Mouse (Mus musculus) layer of hippocampus, postnatal 25 days (tissue): ENCODE results near the gene Mpdu1. TPM values are rescaled to one million over a fixed set of nuclear protein-coding genes. Genes with fewer than 3 reads are reported as not detected.

Experiments
- DNase-seq, 2 experiments: peaks; one replicate each; pipeline ENCODE4 v3.0.0; 2022; ENCODE audit warnings: mixed read lengths in 2 of 2, low spot score in 1 of 2; ENCODE audit errors: extremely low spot score in 1 of 2
- total RNA-seq, 2 experiments: library from RNA; stranded (reverse); gene quantifications; 2 replicates each; pipeline ENCODE4 v1.2.3; 2021

The Mpdu1 gene
- total RNA-seq, 2 experiments from 2014 or later = 61.1 to 63.9 TPM

DNA sequence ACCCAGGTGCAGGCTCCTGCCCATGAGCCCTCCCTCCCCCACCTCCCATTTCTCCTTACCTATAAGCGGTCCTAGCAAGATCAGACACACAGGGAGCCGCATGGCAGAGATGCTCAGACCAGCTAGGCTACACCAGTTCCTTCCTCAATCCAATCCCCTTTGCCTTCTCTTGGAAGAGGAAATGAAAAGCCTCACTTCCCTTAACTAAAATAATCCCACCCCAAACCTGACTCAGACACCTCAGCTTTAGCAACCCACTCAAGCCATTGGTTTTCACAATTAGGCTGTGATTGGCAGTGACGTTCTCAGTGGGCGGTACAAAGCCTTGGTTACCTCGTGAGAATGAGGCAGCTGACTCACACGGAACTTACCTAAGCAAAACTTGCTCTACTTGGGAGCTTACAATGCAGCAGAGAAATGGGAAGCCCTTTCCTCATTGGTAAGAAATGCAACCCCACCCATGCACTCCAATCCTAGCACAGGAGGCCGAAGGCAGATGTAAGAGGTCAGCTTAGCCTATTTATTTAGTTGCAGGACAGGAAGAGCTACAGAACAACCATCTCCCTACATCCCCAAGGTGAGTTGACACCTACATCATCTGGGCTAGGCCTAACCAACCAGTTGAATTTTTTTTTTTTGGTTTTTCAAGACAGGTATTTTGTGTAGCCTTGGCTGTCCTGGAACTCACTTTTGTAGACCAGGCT is 3.7 kb upstream of the Mpdu1 start, which contains the start of gene Cd68:
Gene Cd68, minus strand, starts transcription at position 193 of the 704 bp plus-strand sequence.
- peak in 1 of 2 experiments; percentile 44 for DNase-seq

DNA sequence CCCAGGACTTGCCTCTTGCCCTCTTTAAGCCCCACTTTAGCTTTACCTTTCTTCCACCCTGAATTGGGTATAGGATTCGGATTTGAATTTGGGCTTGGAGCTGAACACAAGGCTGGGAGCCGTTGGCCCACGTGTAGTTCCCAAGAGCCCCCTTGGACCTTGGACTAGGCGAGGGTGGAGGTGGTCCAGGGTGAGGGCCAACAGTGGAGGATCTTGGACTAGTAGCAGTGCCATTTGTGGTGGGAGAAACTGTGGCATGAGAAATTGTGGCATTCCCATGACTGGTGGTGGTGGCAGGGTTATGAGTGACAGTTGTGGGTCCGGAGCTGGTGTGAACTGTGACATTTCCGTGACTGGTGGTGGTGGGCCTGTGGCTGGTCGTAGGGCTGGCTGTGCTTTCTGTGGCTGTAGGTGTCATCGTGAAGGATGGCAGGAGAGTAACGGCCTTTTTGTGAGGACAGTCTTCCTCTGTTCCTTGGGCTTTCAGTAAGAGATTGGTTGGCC is 3.1 kb upstream of the Mpdu1 start:
- DNase-seq = no peak

DNA sequence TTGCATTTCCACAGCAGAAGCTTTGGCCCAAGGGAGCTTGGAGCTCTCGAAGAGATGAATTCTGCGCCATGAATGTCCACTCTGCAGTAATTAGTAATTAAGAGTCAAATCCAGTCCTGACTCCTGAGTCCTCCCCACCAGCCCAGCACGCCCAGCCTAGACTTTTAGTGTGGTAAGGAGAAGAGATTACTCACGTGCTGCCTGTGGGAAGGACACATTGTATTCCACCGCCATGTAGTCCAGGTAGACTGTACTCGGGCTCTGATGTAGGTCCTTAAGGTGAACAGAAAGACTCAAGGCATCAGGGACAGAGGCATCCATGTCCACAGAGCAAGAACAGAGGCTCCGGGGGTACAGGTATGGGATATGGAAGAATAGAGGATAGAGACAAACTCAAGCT is 2.4 kb upstream of the Mpdu1 start:
- DNase-seq = no peak

DNA sequence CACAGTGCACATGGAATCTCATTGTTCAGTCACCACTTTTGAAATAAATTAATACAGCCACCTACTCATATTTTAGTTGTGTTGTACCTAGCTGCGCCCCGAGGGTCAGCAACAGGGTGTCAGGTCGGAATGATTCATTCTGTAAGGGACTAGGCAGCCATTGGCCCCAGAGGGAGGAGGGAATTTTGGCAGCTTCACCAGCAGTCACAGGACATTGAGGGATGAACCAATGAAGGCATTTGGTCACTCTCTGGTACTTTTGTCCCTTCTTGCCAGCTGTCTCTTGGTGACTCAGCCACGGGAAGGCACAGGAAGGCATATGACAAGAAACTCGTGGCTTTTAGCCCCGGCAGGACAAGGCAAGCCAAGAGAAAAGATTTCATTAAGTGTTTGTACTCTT is 1.4 kb upstream of the Mpdu1 start:
- no peak for DNase-seq

DNA sequence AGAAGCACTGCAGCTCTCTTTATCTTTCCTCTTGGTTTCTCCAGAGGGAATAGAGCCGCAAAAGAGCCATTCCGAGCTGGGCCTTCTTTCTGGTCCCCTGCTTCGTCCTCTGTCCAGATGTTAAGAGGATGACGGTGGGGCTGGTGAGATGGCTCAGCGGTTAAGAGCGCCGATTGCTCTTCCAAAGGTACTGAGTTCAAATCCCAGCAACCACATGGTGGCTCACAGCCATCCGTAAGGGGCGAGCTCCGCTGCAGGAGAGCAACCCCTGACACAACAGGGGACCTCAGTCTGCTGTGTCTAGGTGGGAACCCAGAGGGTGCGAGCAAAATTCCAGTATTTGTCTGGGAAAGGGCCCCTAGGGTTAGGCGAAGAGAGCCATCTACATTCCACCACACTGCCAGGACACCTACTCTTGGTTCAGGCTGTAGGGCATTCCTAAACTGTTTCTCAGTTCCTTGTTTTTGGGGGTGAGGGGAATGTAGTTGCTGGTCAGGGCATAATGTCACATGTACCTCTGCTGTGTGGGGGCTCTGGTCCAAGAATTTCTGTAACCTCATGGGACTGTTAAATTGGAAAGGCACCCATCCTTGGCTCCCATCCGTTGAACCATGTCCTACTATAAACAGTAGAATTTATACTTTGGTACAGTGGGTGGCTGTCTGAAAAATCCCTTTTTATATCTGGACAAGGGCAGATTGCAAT is 677 bp upstream of the Mpdu1 start:
- DNase-seq = no peak

DNA sequence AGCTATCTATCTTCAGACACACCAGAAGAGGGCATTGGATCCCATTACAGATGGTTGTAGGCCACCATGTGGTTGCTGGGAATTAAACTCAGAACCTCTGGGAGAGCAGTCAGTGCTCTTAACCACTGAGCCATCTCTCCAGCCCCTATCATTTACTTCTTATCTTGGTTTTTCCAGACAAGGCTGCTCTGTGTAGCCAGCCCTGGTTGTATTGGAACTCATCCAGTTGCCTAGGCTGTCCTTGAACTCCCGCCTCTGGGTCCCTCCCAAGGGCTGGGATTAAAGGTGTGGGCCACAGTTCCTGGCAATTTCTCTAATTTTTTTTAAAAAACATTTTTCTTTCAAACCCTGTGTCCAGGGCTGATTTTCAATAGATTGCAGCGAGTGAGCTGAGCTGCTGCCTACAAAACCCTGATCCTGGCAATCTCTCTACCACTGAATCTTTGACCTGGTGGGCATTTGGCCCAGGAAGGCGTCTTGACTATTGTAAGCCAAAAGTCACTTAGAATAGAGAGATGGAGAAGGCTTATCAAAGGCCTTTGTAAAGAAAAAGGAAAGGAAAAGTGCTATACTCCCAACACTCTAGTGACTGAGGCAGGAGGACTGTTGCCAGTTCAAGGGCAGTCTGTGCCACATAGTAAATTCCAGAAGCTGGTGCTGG is 1.1 kb downstream of the Mpdu1 start:
- no peak for DNase-seq

DNA sequence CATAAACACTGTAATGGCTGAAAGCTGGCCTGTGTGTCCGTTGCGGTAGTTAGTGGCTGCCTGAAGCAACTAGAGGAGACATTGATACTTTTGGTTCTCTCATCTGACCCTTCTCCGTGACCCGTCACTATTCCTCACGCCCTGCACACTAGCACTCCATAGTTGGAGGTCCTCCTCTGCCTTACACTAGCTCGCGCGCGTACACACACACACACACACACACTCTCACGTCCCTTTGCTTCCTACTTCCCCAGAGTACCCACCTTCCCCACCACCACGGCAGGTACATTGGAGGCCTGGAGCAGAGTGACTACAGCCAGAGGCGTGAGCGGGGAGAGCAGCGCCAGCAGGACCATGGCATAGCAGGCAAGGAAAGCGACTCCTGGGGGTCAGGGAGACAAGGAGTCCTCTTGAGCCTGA is 5.0 kb downstream of the Mpdu1 start:
- no peak for DNase-seq

DNA sequence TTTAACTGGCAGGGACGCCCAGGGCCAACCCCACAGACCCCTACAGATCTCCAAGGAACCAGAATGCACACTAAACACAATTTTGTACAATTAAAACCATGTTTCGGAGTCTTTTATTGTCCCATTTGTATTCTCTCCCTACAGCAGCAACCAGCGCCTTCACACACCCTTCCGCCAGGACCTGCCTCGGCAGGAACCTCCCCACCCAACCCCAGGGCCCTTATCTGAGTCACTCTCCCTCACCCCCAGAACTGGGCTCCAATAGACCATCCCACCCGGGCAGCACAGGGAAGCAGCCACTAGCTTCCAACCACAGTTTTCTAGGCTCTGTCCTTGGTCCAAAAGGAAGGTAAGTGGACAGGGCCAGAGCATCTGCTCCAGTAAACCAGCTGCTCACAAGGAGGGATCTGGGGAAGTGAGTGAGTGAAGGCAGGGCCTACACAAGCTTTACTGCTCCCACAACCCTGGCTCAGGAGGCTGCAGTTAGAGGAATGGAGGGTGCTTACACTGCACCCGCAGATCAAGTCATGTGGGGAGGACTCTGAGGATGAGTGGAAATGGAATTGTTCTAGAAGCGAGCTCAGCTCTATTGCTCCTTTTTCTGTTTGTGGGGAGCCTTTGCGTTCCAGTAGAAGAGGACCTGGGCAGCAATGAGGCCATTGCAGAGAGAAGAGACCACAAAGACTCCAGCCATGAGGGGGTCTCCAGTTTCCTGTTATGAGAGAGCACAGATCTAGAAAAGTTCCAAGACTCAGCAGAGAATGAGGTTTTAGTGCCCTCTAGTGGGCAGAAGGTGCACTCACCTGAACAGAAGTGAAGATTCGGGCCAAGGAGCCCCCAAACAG is 5.6 kb downstream of the Mpdu1 start:
- DNase-seq = peak in 1 of 2 experiments; percentile 51

DNA sequence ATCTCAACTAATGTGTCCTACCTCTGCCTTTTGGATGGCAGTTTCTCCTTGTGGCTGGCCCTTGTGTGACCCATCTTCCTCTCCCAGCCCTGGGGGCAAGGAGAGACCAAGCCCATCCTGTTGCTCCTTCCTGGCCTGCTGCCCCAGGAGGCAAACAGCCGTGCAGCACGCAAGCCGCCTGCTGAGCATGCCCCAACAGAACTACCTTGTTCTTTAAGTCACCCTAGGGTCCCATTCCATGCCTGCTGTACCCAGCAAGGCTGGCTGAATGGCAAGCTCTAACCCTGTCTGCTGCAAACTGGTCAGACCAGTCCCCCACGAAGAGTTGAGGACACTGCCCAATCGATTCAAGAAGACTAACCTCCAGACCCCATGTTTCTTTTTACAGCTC is 6.4 kb downstream of the Mpdu1 start:
- DNase-seq = no peak

DNA sequence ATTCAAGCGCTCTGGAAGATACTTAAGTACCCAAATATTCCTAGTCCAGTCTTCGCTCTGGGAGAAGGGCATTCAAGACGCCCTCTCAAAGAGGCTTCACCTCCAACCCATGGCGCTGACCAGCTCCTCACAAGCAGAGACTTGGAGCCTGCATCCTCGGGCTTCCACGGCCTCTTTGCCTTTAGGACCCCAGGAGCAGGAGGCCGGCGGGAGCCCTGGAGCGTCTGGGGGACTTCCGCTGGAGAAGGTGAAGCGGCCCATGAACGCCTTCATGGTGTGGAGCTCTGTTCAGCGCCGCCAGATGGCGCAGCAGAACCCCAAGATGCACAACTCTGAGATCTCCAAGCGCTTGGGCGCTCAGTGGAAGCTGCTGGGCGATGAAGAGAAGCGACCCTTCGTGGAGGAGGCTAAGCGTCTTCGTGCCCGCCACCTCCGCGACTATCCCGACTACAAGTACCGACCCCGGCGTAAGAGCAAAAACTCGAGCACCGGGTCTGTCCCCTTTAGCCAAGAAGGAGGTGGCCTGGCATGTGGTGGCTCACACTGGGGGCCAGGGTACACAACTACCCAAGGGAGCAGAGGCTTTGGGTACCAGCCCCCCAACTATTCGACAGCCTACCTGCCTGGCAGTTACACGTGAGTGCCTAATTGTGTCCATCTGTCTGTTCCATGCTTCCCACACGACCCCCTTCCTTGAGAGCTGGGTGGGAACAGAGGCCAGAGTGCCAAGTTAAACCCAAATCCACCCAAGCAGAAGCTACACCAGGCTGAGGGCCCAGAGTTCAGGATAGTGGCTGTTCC is 7.0 kb downstream of the Mpdu1 start, which contains the start of gene Sox15:
Gene Sox15, plus strand, starts transcription at position 51 of the 801 bp plus-strand sequence.
- peak; percentile 60 to 71 for DNase-seq

DNA sequence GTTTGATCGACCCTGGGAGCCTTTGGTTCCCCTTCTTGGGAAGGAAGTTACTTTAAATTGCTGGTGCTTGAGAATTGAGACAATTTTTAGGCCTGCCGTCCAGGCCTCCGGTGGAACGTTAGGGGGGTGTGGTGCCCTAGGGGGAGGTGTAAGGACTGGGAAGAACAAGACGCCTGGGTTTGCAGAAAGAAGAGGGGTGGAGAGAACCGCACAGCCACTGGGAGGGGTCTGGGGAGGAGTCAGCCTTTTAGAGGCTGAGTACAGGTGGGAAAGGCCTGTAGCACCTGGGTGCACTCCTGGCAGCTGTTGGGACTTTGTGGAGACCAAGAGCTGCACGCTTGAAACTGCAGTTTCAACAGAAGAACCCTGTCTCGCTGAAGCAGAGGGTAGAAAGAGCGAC is 7.7 kb downstream of the Mpdu1 start:
- DNase-seq = no peak

DNA sequence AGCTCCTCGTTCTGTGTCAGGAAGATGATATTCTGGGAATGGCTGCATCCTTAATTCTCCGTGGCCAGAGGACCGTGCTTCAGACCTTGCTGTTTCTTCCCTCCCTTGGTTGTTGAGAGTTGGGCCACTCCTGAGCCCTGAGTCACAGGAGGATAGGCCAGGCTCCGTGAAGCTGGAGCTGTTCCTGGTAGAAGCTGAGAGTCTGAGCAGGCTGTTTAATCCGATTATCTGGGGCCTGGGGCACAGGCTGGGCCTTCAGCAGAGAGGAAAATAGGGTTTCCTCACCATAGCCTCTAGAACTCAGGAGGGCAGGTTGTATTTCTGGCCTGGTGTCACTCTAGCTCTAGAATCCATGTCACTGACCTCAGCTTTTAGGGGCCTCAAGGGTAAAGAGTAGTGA is 9.0 kb downstream of the Mpdu1 start:
- DNase-seq = no peak

DNA sequence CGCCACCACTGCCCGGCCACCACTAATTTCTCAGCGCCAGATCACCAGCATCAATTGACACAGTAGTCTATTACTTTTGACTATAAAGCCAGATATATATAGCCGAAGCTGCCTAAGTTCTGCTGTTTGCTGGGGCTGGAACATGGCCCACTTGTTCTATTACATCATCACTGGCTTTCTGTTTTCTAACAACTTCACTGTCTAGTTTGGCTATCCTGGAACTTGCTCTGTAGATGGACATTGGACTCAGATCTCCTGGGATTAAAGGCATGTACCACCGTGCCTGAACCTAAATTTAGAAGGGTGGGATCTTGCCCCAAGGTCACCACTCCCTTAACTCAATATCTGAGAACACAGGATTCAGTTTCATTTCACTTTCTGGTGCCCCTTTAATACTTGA is 16.6 kb downstream of the Mpdu1 start:
- DNase-seq = no peak

DNA sequence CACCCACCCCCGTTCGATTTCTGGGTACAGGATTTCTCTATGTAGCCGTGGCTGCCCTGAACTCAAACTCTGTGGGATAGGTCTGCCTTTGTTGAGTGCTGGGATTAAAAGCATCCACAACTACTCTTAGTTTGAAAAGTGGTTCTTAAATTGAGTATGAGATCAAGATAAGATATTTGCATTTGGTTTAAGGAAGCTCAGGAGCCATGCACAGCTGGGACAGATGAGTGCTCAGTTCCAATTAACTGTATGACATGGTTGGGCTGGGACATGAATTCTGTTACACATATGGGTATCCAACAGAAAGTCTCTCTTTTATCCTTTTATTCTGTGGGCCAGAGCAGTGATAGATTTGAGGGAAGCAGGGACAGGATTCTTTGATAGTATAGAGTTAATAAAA is 27.0 kb downstream of the Mpdu1 start:
- no peak for DNase-seq

DNA sequence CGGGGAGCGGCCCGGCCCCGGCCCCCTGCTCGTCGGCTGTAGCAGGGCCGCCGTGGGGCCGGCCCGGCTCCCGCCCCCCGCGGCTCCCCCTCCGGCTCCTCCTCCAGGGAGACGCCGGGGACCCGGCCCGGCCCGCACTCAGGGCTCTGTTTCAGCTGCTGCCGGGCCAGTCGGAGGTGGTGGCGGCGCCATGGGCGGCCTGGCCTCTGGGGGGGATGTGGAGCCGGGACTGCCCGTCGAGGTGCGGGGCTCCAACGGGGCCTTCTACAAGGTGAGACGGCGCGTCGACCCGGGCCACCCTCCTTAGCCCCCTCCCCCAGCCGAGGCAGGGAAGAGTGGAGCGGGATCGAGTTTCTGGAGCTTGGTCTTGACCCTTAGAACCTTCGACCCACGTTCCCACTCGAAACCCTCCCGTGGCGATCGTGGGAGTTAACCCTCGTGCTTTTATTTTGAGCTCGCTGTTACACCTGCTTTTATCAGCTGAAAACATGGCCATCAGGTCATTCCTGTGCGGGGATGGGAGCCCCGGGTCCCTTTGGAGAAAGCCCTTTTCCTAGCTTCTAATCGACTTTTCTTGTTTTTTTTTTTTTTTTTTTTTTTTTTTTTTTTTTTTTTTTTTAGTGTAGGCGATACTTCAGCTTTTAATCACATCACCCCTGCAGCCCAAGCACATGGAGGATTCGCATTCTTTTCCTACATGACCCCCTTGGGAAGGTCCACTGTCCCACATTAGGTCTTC is 29.1 kb downstream of the Mpdu1 start:
- no peak for DNase-seq

DNA sequence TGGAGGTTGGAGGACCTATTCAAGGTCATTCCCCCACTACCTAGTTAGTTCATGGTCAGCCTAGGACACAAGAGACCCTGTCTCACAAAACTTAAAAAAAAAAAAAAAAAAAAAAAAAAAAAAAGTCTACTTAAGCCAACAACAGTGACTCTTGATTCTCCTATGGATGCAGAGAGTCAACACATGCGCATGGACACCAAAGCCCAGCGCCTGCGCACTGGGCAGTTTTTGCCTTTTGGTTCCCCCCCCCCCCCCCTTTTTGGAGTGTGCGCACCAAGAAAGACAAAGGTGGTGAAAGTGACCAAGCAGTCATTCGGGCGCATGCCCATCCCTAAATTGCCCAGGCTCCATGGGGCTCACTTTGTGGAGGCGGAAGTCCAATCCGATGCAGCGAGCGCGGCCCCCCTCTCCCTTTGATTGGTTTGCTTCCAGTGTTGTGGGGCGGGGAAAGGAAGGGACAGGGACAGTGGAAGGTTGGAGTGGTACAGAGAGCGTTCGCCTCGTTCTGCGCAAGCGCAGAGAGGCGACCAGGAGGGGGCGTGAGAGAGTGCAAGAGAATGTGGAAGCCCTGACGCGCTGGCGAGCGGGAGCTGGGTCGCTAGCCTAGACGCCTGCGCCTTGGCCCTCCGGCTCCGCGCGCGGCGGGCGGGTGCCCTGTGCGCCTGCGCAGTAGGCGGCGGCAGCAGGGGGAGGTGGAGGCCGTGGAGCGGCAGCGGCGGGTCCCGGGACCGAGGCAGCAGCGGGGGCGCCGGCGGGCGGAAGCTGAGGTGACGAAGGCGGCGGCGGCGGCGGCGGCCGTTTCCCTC is 30.0 kb downstream of the Mpdu1 start, which contains the start of gene Fxr2:
Gene Fxr2, plus strand, starts transcription at position 707 of the 806 bp plus-strand sequence.
- DNase-seq = peak; percentile 100

DNA sequence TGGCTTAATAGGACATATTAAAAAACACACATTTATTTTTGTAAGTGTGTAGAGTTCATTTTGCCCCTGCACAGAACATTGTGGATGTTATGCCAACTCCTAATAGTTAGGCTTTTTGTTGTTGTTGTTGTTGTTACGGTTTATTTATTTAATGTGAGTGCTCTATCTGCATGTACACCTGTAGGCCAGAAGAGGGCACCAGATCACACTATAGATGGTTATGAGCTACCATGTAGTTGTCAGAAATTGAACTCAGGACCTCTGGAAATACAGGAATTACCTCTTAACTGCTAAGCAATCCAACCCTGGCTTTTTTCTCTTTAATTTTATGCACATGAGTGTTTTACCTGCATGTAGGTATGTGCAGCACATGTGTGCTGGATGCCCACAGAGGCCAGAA is 32.6 kb downstream of the Mpdu1 start:
- DNase-seq = no peak

DNA sequence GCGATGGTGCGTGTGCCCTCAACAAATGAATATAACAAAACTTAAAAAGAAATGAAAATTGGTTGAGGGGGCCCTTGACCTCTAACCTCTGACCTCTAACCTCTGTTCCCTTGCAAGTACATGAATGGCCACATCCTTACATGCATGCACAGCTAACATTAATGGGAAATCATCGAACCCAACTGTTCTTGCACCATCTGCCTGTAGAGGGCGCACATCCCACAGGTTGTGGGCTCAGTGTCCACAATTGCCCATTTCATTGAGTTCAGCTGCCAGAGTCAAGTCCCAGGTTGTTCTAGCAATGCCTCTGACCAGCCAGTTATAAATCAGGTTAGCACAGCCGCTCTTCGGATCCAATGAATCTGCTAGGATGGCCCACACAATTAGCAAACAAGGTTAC is 34.2 kb downstream of the Mpdu1 start:
- peak; percentile 38 to 87 for DNase-seq
